Mouse (Mus musculus): ENCODE measurements around the gene Tmem95.

GRCm38 (mm10) chr11:69914917-69915430 lies 37.2 kb upstream of the Tmem95 start:
- TF ChIP-seq CTCF (IDR thresholded peaks at IDR 0.05; ENCODE audit: control insufficient read depth, insufficient read depth, insufficient read length) (no peak), MAX (IDR thresholded peaks at IDR 0.05) (no peak), MYOD1 (IDR thresholded peaks at IDR 0.05; ENCODE audit: control insufficient read depth, insufficient read length, low read depth) (no peak), CEBPB (IDR thresholded peaks at IDR 0.05; ENCODE audit: low read depth) (no peak), USF1 (IDR thresholded peaks at IDR 0.05; ENCODE audit: low read depth) (no peak)
